Mouse (Mus musculus): Measurements from ENCODE around the gene Gm12666. TPM values are rescaled to one million over a fixed set of nuclear protein-coding genes. Genes with fewer than 3 reads are reported as not detected.

Gene Gm12666
- not detected for polyA plus RNA-seq (2017; shearing (Covaris generic))

GRCm38 (mm10) chr4:92191649-92192048, at the start of gene Gm12666:
Gene Gm12666 (minus strand): TSS chr4:92191749.

GRCm38 (mm10) chr4:92147134-92147533, 44.4 kb downstream of the Gm12666 start, which contains the start of gene Izumo3:
Gene Izumo3 (minus strand): TSS chr4:92147234.

Other genes starting within 250 kb of the Gm12666 start
- not detected for gene Izumo3, start 44.5 kb downstream of the Gm12666 start, polyA plus RNA-seq (2017; shearing (Covaris generic))